Mouse (Mus musculus): ENCODE results near the gene Bbx.

The Bbx gene

DNA sequence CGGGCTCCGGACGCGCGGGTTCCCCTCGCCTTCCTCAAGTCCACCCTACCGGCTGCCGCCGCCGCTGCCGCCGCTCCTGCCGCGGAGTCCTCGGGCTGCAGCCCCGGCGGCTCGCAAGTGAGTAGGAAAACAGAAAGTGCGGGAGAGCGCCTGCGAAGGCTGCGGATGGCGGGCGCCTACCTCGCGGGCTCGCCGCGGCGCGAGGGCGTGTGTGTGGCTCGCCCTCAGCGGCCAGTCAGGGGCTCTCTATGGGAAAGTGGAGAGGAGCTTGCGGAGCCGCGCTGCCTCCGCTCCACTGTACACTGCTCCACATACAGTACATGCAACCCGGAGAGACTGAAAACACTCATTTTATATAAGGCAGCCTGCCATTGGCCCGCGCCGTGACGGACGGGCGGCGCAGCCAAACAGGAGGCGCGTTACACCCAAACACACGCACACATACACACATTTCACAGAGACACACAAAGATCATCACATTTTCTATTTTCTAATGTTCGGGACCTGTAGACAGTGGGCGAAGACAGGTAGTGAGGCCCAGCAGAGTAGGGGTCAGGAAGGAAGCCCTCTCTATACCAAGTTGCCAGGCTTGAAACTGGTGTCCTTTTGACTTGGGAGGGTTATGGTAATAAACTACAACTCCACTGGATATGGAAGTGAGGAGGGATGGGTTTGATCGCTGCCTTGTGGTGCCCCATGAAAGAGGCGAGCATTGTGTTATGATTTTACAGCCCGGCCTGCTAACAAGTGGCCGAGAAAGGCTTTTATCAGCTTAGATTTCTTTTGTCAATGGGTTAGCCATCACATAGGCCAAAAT, at the start of gene Bbx:
Gene Bbx (minus strand): TSS at position 329 of the 817 bp plus-strand sequence.
- peak; percentile 94 to 95 for DNase-seq (ENCODE audit: low spot score in 2 of 2)

DNA sequence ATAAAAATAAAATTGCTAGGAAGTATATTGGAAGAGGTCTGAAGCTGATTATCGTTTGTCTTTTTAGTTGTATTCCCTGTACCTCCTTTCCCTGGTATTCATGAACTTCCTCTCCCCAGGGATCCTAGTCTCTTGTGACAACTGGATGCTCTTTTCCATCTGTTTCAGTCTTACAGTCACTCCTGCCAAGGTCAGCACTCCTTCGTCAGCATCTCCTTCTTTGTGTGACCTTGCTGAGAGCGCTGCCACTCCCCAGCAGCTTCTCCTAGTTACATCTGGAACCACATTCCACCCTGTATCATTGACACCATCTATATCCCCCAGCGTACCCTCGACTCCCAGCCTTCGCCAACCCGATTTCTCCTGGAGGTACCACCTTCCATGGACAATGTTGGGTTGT, 49.7 kb upstream of the Bbx start:
- no peak for DNase-seq (ENCODE audit: low spot score in 2 of 2)

- no peak for DNase-seq (ENCODE audit: low spot score in 2 of 2)
Observed at GRCm38 (mm10) chr16:50481341-50481740, 49.2 kb upstream of the Bbx start.

DNA sequence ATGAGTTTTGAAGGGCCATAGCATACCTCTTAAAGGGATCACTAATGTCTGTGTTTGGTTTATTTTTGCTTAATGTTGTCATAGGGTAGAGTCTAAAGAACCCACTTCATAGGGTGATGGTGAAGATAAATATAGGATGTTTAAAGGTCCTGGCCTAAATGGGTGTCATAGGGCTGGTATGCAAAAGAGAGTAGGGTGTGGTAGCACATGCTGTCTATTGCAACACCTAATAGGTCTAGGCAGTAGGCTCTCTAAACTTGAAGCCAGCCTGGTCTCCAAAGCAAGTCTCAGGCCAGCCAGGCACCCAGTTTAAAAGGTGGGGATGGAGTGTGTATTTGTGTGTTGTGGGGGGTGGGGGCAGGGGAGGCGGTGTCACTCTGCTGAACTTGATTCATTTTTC, 46.5 kb upstream of the Bbx start:
- no peak for DNase-seq (ENCODE audit: low spot score in 2 of 2)

GRCm38 (mm10) chr16:50477628-50478027, 45.4 kb upstream of the Bbx start:
- DNase-seq (ENCODE audit: low spot score in 2 of 2), result no peak

- no peak for DNase-seq (ENCODE audit: low spot score in 2 of 2)
Observed at GRCm38 (mm10) chr16:50462226-50462870, 30.2 kb upstream of the Bbx start.

DNA sequence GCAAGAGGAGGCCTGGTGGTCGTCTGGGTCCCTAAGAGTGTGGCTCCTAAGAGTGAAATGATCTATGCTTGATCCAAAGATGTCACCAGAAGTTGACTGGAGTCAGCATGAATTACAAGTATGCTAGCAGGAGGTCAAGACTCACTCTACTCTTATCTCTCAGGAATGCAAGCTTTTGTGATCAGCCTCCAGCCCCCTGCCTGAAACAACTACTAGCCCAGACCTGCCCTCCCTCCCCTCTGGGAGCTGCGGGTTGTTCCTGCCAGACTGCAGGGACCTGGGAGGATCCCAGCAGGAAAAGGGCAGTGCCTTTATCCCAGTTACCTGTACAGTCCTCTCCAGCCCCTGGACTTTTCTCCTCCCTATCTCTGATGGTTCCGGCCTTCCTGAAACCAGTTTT, 27.0 kb upstream of the Bbx start:
- no peak for DNase-seq (ENCODE audit: low spot score in 2 of 2)

DNA sequence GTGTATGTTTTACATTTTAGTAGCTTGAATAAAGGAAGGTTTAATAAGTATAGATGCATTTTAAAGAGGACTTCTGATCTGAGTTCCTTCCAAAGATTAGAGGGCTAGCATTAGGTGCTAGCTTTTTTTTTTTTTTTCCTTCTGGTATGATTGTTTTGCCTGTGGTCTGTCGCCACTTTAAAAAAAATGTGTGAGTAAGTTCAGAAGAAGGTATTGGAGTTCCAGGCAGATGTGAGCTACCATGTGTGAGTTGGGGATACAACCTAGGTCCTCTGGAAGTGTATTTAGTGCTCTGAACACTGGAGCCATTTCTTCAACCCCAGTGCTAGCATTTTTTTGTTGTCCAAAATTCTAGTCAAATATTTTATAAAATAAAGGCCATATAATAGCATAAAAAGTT, 23.9 kb upstream of the Bbx start:
- no peak for DNase-seq (ENCODE audit: low spot score in 2 of 2)

DNA sequence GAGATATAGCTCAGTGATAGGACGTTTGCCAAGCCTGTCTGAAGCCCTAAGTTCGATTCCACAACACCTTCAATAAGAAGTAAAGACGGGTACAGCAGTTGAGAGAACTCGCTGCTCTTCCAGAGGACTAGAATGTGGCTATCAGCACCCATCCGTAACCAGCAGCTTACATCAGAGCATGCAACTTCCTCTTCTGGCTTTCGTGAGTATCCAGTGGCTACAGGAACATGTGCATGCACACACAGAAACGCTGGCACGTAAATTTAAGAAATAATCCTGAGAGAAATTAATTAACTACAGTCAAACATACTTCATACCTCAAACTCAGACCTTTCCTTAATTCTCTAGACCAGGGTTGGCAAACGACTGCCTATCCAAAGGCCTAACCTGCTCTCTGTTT, 16.9 kb upstream of the Bbx start:
- no peak for DNase-seq (ENCODE audit: low spot score in 2 of 2)

- DNase-seq (ENCODE audit: low spot score in 2 of 2), result no peak
Observed at GRCm38 (mm10) chr16:50445014-50445413, 12.8 kb upstream of the Bbx start.

- no peak for DNase-seq (ENCODE audit: low spot score in 2 of 2)
Observed at GRCm38 (mm10) chr16:50438816-50439215, 6.6 kb upstream of the Bbx start.

DNA sequence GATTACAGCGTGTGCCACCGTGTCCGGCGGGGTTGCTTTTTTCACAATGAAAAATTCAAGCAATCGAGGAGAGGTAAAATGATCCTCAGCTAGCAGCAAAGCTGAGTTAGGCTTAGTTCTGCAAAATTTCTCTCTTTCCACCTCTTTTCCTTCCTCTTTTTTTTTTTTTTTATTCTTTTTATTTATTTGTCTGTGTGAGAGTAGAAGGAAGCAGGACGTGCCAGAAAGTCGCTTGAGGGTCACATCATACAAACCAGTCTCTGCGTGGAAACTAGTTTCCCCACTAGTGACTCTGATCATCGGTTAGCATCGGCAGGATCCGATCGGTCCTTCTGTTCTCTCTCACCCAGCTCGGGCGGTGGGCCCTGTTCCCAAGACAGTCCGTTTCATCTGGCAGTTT, 5.6 kb upstream of the Bbx start:
- DNase-seq (ENCODE audit: low spot score in 2 of 2), result no peak

GRCm38 (mm10) chr16:50437331-50437730, 5.1 kb upstream of the Bbx start:
- no peak for DNase-seq (ENCODE audit: low spot score in 2 of 2)

DNA sequence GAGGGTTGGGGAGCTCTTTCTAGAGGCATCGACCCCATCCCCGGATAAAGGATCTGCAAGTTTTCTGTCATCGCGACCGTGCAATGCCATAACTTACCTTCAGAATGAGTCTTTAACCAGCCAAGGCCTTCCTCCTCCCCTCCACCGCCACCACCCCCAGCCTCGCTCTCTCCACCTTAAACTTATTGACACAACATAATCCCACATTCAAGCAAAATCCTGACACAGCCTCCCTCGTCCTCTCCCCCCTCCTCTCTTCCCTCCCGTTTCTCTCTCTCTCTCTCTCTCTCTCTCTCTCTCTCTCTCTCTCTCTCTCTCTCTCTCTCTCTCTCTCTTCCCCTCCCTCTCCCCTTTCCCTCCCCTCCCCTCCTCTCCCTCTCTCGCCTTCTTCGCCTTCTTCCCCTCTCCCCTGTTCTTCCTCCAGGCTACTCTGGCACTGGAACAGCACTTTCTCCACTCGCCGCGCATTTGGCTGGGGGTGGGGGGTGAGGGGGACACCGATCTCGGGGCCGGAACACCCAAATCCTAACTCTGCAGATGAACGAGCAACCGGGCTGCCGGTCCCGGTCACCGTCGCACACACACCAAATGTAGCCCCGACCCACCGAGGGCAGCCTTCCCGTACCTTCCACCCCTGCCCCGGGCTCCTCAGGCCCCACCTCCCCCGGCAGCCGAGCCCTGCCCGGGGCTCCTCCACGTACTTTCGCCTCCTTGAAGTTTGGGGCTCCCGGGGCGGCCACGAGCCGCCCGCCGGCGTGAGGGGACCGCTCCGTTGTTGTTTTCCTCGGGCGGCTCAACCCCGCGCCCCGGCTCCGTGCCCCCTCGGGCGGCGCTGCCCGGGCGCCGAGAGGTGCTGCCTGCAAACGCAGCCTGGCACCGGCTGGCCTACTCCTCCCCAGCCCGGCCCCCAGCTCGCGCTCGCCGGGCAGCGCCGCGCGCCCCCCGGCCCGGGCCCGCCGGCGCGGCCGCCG, 894 bp downstream of the Bbx start:
- peak; percentile 58 to 63 for DNase-seq (ENCODE audit: low spot score in 2 of 2)

- no peak for DNase-seq (ENCODE audit: low spot score in 2 of 2)
Observed at GRCm38 (mm10) chr16:50430515-50430877, 1.7 kb downstream of the Bbx start.

- peak; percentile 38 to 62 for DNase-seq (ENCODE audit: low spot score in 2 of 2)
Observed at GRCm38 (mm10) chr16:50429692-50430514, 2.3 kb downstream of the Bbx start.

- DNase-seq (ENCODE audit: low spot score in 2 of 2), result no peak
Observed at GRCm38 (mm10) chr16:50428871-50429691, 3.1 kb downstream of the Bbx start.

DNA sequence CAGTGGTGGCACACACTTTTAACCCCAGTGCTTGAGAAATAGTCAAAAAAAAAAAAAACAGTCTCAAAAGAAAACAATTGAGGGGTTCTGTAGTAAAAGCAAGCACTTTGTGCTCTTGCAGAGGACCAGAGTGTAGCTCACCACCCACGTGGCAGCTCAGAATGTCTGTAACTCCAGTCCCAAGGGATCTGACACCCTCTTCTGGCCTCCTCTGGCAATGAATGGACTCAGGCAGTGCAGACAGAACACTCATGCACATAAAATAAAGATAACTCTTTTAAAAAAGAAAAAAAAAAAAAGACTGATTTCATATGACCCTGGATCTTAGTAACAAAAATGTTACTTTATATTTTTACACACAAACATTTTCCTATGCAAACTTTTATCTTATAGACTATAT, 12.1 kb downstream of the Bbx start:
- DNase-seq (ENCODE audit: low spot score in 2 of 2), result no peak

GRCm38 (mm10) chr16:50415406-50415805, 16.8 kb downstream of the Bbx start:
- no peak for DNase-seq (ENCODE audit: low spot score in 2 of 2)

- no peak for DNase-seq (ENCODE audit: low spot score in 2 of 2)
Observed at GRCm38 (mm10) chr16:50402851-50403250, 29.3 kb downstream of the Bbx start.

DNA sequence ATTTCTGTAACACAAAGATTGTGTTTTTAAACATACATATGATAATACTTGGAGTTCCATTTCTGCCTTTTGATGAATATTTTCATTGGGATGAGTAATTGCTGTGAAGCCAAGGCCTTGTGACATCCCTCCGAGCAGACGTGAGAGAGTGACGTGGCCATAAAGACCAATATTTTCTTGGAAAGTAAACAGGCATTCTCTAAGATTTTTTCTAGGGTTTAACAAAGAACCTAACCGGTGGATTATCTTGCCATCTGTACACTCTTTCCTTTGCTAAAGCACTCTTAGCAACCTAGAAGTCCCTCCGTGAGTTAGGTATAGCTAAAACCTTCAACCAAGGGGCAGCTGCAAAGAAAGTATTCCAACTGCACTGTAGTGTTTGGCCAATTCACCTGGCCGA, 32.4 kb downstream of the Bbx start:
- DNase-seq (ENCODE audit: low spot score in 2 of 2), result no peak
